Mouse (Mus musculus): ENCODE measurements around the gene Lyrm7. TPM values are rescaled to one million over a fixed set of nuclear protein-coding genes. Genes with fewer than 3 reads are reported as not detected.
A peak's percentile ranks its signal among the peaks of the same experiment; 100 is the strongest.

Lyrm7 gene
- polyA plus RNA-seq, 1 experiment from 2014 or later, result 8.6 TPM

DNA sequence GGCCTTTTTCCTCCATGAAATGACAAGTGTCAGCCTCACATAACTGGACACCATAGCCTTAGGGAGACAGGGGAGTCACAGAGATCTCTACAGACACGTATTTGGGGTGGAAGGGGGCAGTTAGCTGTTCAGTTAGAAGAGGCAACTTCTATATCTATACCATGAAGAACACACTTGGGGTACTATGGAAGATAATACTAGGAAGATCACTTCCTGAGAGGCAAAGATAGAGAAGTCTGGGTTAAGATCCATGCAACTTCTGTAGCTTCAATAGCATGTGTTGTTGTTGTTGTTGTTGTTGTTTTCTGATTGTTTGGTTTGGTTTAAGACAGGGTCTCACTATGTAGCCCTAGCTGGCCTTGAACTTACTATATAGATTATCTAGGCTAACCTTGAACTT, 67.5 kb downstream of the Lyrm7 start:
- Histone ChIP-seq H3K4me1 (replicated peaks; ENCODE audit: control insufficient read depth, insufficient read depth, low read length) (peaks cover 2% of the 10 kb centered on the region; the same call in 1 of the 2 replicates), H3K4me3 (ENCODE audit: low read depth, low read length) (no peak overlapping the region), H3K9me3 (ENCODE audit: control insufficient read depth, low read length) (no peaks in the 10 kb centered on the region), H3K4me2 (ENCODE audit: low read depth, low read length, severe bottlenecking) (no peak overlapping the region), H3K27ac (ENCODE audit: low read depth, low read length) (no peak overlapping the region), H3K36me3 (ENCODE audit: control insufficient read depth, insufficient read depth, low read length) (no peaks in the 10 kb centered on the region), H3K9ac (ENCODE audit: low read length) (no peak overlapping the region), H3K27me3 (ENCODE audit: control insufficient read depth, insufficient read depth, low read length) (no peaks in the 10 kb centered on the region)
- ATAC-seq (replicated peaks; ENCODE audit: low FRiP score) (no peak), DNase-seq (ENCODE audit: low spot score) (no peak)
- 66% methylated on average over 1 of the region's 1 CpGs for WGBS

DNA sequence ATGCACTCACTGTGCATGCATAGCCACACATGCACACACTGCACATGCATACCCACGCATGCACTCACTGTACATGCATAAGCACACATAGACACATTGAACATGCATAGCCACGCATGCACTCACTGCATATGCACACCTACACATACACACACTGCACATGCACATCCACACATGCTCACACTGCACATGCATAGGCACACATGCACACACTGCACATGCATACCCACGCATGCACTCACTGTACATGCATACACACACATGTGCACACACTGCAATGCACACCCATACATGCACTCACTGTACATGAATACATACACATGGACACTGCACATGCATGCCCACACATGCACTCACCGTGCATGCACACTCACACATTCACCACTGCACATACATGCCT, 69.3 kb downstream of the Lyrm7 start:
- no peak for DNase-seq (ENCODE audit: low spot score)
- Histone ChIP-seq H3K4me2 (ENCODE audit: low read depth, low read length, severe bottlenecking) (no peak overlapping the region), H3K4me3 (ENCODE audit: low read depth, low read length) (no peak overlapping the region), H3K27ac (ENCODE audit: low read depth, low read length) (no peak overlapping the region), H3K9me3 (ENCODE audit: control insufficient read depth, low read length) (no peaks in the 10 kb centered on the region), H3K36me3 (ENCODE audit: control insufficient read depth, insufficient read depth, low read length) (no peaks in the 10 kb centered on the region), H3K4me1 (replicated peaks; ENCODE audit: control insufficient read depth, insufficient read depth, low read length) (peaks cover 2% of the 10 kb centered on the region; the same call in 1 of the 2 replicates), H3K9ac (ENCODE audit: low read length) (no peak overlapping the region), H3K27me3 (ENCODE audit: control insufficient read depth, insufficient read depth, low read length) (no peaks in the 10 kb centered on the region)
- WGBS, result 92% methylated on average over 4 of the region's 4 CpGs
- ATAC-seq (replicated peaks; ENCODE audit: low FRiP score), result no peak

DNA sequence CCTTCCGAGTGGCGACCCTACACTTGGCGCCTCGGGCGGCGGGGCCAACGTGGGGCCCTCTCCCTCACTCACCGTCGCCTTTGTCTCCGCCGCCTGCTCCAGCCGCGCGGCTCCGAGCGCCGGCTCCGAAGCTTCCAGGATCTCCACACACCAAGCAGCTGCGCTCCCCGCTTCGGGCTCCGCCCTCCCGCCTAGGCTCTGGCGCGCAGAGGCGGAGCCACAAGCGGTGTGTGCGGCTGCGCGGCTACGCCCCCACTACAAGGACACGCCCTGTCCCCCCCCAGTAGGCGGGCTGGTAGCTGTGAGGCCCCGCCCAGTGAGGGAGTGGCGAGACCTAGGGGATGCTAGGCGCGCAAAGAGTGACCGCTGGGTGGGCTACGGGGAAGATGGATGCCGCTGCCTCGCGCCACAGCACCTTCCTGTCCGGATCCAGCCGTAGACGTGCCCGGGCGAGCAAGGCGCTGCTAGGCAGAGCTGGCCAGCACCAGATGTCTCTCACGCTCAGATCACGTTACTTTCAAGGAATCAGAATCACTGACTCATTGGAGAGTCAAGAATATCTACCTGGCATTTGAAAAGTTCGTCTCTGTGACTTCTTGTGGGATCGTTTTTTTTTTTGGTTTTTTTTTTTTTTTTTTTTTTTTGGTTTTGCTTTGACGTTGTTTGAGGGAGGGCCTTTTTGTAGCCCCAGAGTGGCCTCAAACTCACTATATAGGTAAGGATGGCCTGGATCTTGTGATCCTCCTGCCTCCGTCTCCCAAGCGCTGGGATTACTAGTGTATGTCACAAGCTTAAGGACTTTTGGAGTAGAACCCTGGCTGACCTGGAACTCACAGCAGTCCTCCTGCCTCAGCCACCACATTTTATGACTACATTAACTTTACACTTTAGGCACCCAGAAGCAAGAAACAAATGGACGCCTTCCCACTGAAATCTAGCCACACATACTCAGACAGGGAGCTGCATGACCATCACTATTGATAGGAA, 72.9 kb downstream of the Lyrm7 start, which contains the start of gene Cdc42se2:
Cdc42se2 (minus strand) TSS at position 188 of the 987 bp plus-strand sequence.
- H3K9me3 ChIP-seq (ENCODE audit: control insufficient read depth, low read length), result no peaks in the 10 kb centered on the region
- no peaks in the 10 kb centered on the region for H3K27me3 ChIP-seq (ENCODE audit: control insufficient read depth, insufficient read depth, low read length)
- 4% methylated on average over 47 of the region's 56 CpGs for WGBS
- peak within 1 kb of the TSS; percentile 98 for H3K27ac ChIP-seq (ENCODE audit: low read depth, low read length)
- DNase-seq (ENCODE audit: low spot score), result peak; percentile 99
- H3K4me1 ChIP-seq (replicated peaks; ENCODE audit: control insufficient read depth, insufficient read depth, low read length), result peaks cover 2% of the 10 kb centered on the region; the same call in 1 of the 2 replicates
- ATAC-seq (replicated peaks; ENCODE audit: low FRiP score), result peak; percentile 98
- peak within 1 kb of the TSS; percentile 76 for H3K4me3 ChIP-seq (ENCODE audit: low read depth, low read length)
- H3K36me3 ChIP-seq (ENCODE audit: control insufficient read depth, insufficient read depth, low read length), result no peaks in the 10 kb centered on the region
- peak within 1 kb of the TSS; percentile 82 for H3K9ac ChIP-seq (ENCODE audit: low read length)
- H3K4me2 ChIP-seq (ENCODE audit: low read depth, low read length, severe bottlenecking), result peak within 1 kb of the TSS; percentile 68

DNA sequence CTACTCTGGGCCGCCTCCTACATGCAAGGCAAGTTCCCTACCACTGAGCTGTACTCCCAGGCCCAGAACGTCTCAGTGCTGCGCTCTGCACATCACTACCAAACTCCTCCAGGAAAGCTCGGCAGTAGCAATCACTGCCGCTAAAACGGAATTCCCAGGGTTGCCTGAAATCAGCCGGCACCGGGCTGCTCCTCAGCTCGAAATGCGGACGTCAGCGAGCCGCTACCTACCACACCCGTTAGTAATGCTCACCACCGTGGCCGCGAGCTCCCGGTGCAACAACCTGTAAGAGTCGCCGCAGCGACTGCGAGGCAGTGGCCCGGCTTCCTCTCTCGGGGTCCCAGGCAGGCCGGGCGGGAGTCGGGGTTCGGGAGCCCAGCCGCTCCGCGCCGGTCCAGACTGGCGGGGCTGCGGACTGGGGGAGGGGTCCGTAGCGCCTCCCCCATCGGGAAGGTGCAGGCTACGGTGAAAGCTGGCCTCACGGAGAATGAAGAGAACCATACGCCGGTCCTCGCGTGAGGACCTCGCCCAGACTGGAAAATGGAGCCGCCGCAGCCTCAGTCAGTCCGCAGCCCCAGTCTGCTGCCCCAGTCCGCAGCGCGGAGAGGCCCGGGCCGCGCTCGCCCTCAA, 73.7 kb downstream of the Lyrm7 start:
- H3K36me3 ChIP-seq (ENCODE audit: control insufficient read depth, insufficient read depth, low read length), result no peaks in the 10 kb centered on the region
- H3K9ac ChIP-seq (ENCODE audit: low read length), result peak overlapping the region; percentile 82
- DNase-seq (ENCODE audit: low spot score) (peak; percentile 84), ATAC-seq (replicated peaks; ENCODE audit: low FRiP score) (peak; percentile 54)
- H3K27ac ChIP-seq (ENCODE audit: low read depth, low read length), result peak overlapping the region; percentile 98
- H3K4me3 ChIP-seq (ENCODE audit: low read depth, low read length), result peak overlapping the region; percentile 76
- peaks cover 2% of the 10 kb centered on the region; the same call in 1 of the 2 replicates for H3K4me1 ChIP-seq (replicated peaks; ENCODE audit: control insufficient read depth, insufficient read depth, low read length)
- no peaks in the 10 kb centered on the region for H3K27me3 ChIP-seq (ENCODE audit: control insufficient read depth, insufficient read depth, low read length)
- WGBS, result under 1% methylated on average over 54 of the region's 54 CpGs
- no peaks in the 10 kb centered on the region for H3K9me3 ChIP-seq (ENCODE audit: control insufficient read depth, low read length)
- H3K4me2 ChIP-seq (ENCODE audit: low read depth, low read length, severe bottlenecking), result peak overlapping the region; percentile 66

DNA sequence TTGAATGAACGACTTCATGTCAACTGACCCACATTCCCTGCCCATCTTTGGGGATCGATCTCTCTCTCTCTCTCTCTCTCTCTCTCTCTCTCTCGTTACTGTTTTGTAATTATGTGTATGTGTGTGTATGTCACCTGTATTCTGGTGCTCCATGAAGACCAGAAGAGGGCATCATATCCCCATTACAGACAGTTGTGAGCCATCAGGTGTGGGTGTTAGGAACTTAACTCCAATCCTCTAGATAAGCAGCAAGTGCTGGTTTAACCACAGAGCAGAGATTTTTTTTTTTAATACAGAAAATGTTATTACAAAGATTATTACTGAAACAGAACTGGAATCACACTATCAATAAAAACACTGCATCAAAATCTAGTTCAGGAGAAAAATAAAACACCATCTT, 75.2 kb downstream of the Lyrm7 start:
- Histone ChIP-seq H3K9me3 (ENCODE audit: control insufficient read depth, low read length) (no peaks in the 10 kb centered on the region), H3K27ac (ENCODE audit: low read depth, low read length) (no peak overlapping the region), H3K36me3 (ENCODE audit: control insufficient read depth, insufficient read depth, low read length) (no peaks in the 10 kb centered on the region), H3K27me3 (ENCODE audit: control insufficient read depth, insufficient read depth, low read length) (no peaks in the 10 kb centered on the region), H3K4me1 (replicated peaks; ENCODE audit: control insufficient read depth, insufficient read depth, low read length) (no peaks in the 10 kb centered on the region), H3K4me3 (ENCODE audit: low read depth, low read length) (no peak overlapping the region), H3K9ac (ENCODE audit: low read length) (no peak overlapping the region), H3K4me2 (ENCODE audit: low read depth, low read length, severe bottlenecking) (no peak overlapping the region)
- ATAC-seq (replicated peaks; ENCODE audit: low FRiP score) (no peak), DNase-seq (ENCODE audit: low spot score) (no peak)
- 86% methylated on average over 3 of the region's 3 CpGs for WGBS

DNA sequence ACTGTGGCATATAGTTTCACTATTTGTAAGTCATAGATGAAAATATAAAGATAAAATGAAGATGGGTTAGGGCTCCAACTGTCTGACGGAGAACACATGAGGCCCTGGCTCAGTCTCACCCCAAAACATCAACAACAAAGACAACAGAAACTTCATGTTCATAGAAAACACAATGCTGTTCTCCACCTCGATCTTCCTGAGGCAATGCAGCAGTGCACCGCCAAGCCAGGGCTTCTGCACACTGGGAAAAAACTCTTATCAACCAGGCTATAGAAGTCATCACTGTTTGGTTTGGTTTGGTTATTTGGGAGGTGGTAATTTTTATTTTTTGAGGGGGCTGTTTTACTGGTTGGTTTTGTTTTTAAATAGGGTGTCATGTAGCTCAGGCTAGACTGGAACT, 76.3 kb downstream of the Lyrm7 start:
- no peak overlapping the region for H3K27ac ChIP-seq (ENCODE audit: low read depth, low read length)
- H3K36me3 ChIP-seq (ENCODE audit: control insufficient read depth, insufficient read depth, low read length), result no peaks in the 10 kb centered on the region
- 94% methylated on average over 3 of the region's 3 CpGs for WGBS
- DNase-seq (ENCODE audit: low spot score), result no peak
- H3K4me1 ChIP-seq (replicated peaks; ENCODE audit: control insufficient read depth, insufficient read depth, low read length), result no peaks in the 10 kb centered on the region
- H3K4me3 ChIP-seq (ENCODE audit: low read depth, low read length), result no peak overlapping the region
- no peaks in the 10 kb centered on the region for H3K27me3 ChIP-seq (ENCODE audit: control insufficient read depth, insufficient read depth, low read length)
- H3K4me2 ChIP-seq (ENCODE audit: low read depth, low read length, severe bottlenecking), result no peak overlapping the region
- ATAC-seq (replicated peaks; ENCODE audit: low FRiP score), result no peak
- no peak overlapping the region for H3K9ac ChIP-seq (ENCODE audit: low read length)
- H3K9me3 ChIP-seq (ENCODE audit: control insufficient read depth, low read length), result no peaks in the 10 kb centered on the region

DNA sequence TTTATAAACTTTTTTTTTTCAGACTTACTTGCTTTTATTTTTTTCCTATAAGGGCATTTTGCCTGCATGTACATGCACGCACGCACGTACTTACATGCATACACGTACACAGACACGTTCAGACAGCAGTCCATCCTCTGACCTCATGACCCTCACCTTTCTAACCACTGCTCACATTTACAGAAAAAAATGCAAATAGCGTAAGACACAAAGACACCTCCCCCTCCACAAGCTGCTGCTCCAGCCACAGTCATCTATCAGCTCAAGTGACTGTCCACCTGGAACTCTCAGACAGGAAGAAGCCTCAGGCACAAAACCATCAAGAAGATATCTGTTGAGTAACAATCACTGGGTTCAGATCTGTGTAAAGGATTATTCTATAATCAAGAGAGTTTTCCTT, 78.5 kb downstream of the Lyrm7 start:
- ATAC-seq (replicated peaks; ENCODE audit: low FRiP score), result no peak
- H3K9ac ChIP-seq (ENCODE audit: low read length), result no peak overlapping the region
- H3K9me3 ChIP-seq (ENCODE audit: control insufficient read depth, low read length), result no peaks in the 10 kb centered on the region
- H3K4me1 ChIP-seq (replicated peaks; ENCODE audit: control insufficient read depth, insufficient read depth, low read length), result no peaks in the 10 kb centered on the region
- H3K27ac ChIP-seq (ENCODE audit: low read depth, low read length), result no peak overlapping the region
- H3K27me3 ChIP-seq (ENCODE audit: control insufficient read depth, insufficient read depth, low read length), result no peaks in the 10 kb centered on the region
- 87% methylated on average over 6 of the region's 6 CpGs for WGBS
- H3K4me3 ChIP-seq (ENCODE audit: low read depth, low read length), result no peak overlapping the region
- no peaks in the 10 kb centered on the region for H3K36me3 ChIP-seq (ENCODE audit: control insufficient read depth, insufficient read depth, low read length)
- DNase-seq (ENCODE audit: low spot score), result no peak
- H3K4me2 ChIP-seq (ENCODE audit: low read depth, low read length, severe bottlenecking), result no peak overlapping the region

DNA sequence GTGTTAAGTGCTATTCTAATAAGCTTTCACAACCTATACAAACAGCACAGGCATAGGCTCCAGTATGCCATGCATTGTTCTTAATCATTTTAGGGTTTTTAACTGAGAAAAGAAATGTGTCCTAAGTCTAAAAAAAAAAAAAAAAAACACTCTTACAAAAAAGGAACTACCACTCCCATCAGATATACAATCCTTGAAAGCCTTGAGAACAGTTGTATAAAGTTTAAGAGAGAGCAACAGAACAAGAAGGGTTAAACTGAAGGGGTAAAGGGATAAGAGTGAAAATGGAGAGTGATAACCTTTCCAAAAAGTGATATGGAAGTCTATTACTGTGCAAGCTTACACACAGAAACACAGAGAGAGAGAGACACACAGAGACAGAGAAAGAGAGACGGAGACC, 80.8 kb downstream of the Lyrm7 start:
- DNase-seq (ENCODE audit: low spot score) (no peak), ATAC-seq (replicated peaks; ENCODE audit: low FRiP score) (no peak)
- Histone ChIP-seq H3K27me3 (ENCODE audit: control insufficient read depth, insufficient read depth, low read length) (no peaks in the 10 kb centered on the region), H3K4me2 (ENCODE audit: low read depth, low read length, severe bottlenecking) (no peak overlapping the region), H3K4me1 (replicated peaks; ENCODE audit: control insufficient read depth, insufficient read depth, low read length) (no peaks in the 10 kb centered on the region), H3K4me3 (ENCODE audit: low read depth, low read length) (no peak overlapping the region), H3K9me3 (ENCODE audit: control insufficient read depth, low read length) (no peaks in the 10 kb centered on the region; the same call in 1 of the 2 replicates), H3K36me3 (ENCODE audit: control insufficient read depth, insufficient read depth, low read length) (no peaks in the 10 kb centered on the region), H3K9ac (ENCODE audit: low read length) (no peak overlapping the region), H3K27ac (ENCODE audit: low read depth, low read length) (no peak overlapping the region)
- 100% methylated on average over 1 of the region's 1 CpGs for WGBS
